Mouse (Mus musculus) ES-Bruce4 (cell line): Measurements from ENCODE around the gene Troap. TPM values are rescaled to one million over a fixed set of nuclear protein-coding genes. Genes with fewer than 3 reads are reported as not detected.
A peak's percentile ranks its signal among the peaks of the same experiment; 100 is the strongest.

Experiments used
- H3K27ac ChIP-seq: 2 replicates; pipeline ENCODE4 v1.5.1; 2012; ENCODE audit warnings: low read length, inconsistent platforms; ENCODE audit not compliant: insufficient read depth
- H3K27me3 ChIP-seq: 2 replicates; pipeline ENCODE4 v1.6.1; 2012; ENCODE audit warnings: mild to moderate bottlenecking, low read length, inconsistent platforms; ENCODE audit not compliant: control insufficient read depth, poor library complexity, insufficient read depth, severe bottlenecking
- H3K36me3 ChIP-seq: 2 replicates; pipeline ENCODE4 v1.6.1; 2012; ENCODE audit warnings: inconsistent platforms, mild to moderate bottlenecking, low read length, moderate library complexity; ENCODE audit not compliant: control insufficient read depth, poor library complexity, insufficient read depth, severe bottlenecking
- H3K4me1 ChIP-seq: one replicate; pipeline ENCODE4 v1.8.1; 2011; ENCODE audit warnings: low read length; ENCODE audit not compliant: control insufficient read depth, insufficient read depth
- H3K4me3 ChIP-seq: 2 replicates; pipeline ENCODE4 v1.5.1; 2011; ENCODE audit warnings: low read depth, mild to moderate bottlenecking, low read length
- H3K9ac ChIP-seq: 2 replicates; pipeline ENCODE4 v1.6.1; 2012; ENCODE audit warnings: low read depth, mild to moderate bottlenecking, inconsistent platforms; ENCODE audit not compliant: poor library complexity, severe bottlenecking
- H3K9me3 ChIP-seq: replicated peaks from 2 replicates; pipeline ENCODE4 v1.6.1; 2012; ENCODE audit warnings: mild to moderate bottlenecking, low read length, inconsistent platforms; ENCODE audit not compliant: control insufficient read depth, poor library complexity, insufficient read depth, severe bottlenecking
- CTCF ChIP-seq: IDR thresholded peaks from one replicate; pipeline ENCODE4 v1.8.1; 2011; ENCODE audit warnings: low read depth, low read length
- EP300 ChIP-seq: IDR thresholded peaks from 2 replicates; pipeline ENCODE4 v1.6.1; 2011; ENCODE audit warnings: low read depth, low read length; ENCODE audit not compliant: insufficient read depth
- POLR2A ChIP-seq: IDR thresholded peaks from one replicate; pipeline ENCODE4 v1.8.1; 2011; ENCODE audit warnings: low read length; ENCODE audit not compliant: insufficient read depth
- polyA plus RNA-seq: library from polyadenylated mRNA; stranded (reverse); fragments of >200 nt; gene quantifications from 2 replicates; pipeline ENCODE4 v1.2.4, GENCODE M21; 2011; ENCODE audit warnings: low read depth; ENCODE audit not compliant: missing spikeins, insufficient read depth, insufficient read length

The Troap gene
- polyA plus RNA-seq, 1 experiment: 43.3 TPM

- H3K4me3 ChIP-seq: no peak overlapping the region
- no peaks in the 10 kb centered on the region for H3K9me3 ChIP-seq
- H3K9ac ChIP-seq: peak overlapping the region; percentile 38; the same call in 1 of the 2 replicates
- H3K27ac ChIP-seq: peak overlapping the region; percentile 82
- H3K4me1 ChIP-seq: peaks cover 3% of the 10 kb centered on the region
- TF ChIP-seq POLR2A (no peak), CTCF (peak; percentile 71)
- no peaks in the 10 kb centered on the region for H3K27me3 ChIP-seq
- H3K36me3 ChIP-seq: no peaks in the 10 kb centered on the region
These were observed 24.7 kb upstream of the Troap start for GRCm38 (mm10) chr15:99049473-99050253.

- Histone ChIP-seq H3K9ac (no peak overlapping the region), H3K9me3 (no peaks in the 10 kb centered on the region), H3K4me1 (peaks cover 2% of the 10 kb centered on the region), H3K27ac (no peak overlapping the region), H3K27me3 (0 out of 2 replicates have a peak, but pooled peaks cover 2% of the 10 kb centered on the region), H3K4me3 (no peak overlapping the region), H3K36me3 (no peaks in the 10 kb centered on the region)
- TF ChIP-seq POLR2A (no peak), EP300 (no peak)
These were observed 21.0 kb upstream of the Troap start for GRCm38 (mm10) chr15:99053373-99053772.

GRCm38 (mm10) chr15:99055040-99055439 is 19.3 kb upstream of the Troap start, which contains the start of gene Prph:
Prph (plus strand) TSS chr15:99055174.
- H3K27ac ChIP-seq: no peak within 1 kb of the TSS
- TF ChIP-seq POLR2A: no peak
- no peak for TF ChIP-seq EP300
- no peak for TF ChIP-seq CTCF
- peak within 1 kb of the TSS; percentile 39 for H3K9ac ChIP-seq
- no peaks in the 10 kb centered on the region for H3K9me3 ChIP-seq
- H3K27me3 ChIP-seq: 0 out of 2 replicates have a peak, but pooled peaks cover 2% of the 10 kb centered on the region
- H3K36me3 ChIP-seq: no peaks in the 10 kb centered on the region
- H3K4me1 ChIP-seq: peaks cover 2% of the 10 kb centered on the region
- peak within 1 kb of the TSS; percentile 62 for H3K4me3 ChIP-seq

GRCm38 (mm10) chr15:99055511-99055961 is 18.8 kb upstream of the Troap start:
- Histone ChIP-seq H3K27me3 (0 out of 2 replicates have a peak, but pooled peaks cover 2% of the 10 kb centered on the region), H3K9ac (peak overlapping the region; percentile 39), H3K4me1 (peaks cover 2% of the 10 kb centered on the region), H3K4me3 (peak overlapping the region; percentile 62), H3K36me3 (no peaks in the 10 kb centered on the region), H3K27ac (no peak overlapping the region), H3K9me3 (no peaks in the 10 kb centered on the region)
- TF ChIP-seq POLR2A (no peak), CTCF (no peak), EP300 (no peak)

GRCm38 (mm10) chr15:99056332-99056731 is 18.0 kb upstream of the Troap start:
- Histone ChIP-seq H3K27ac (no peak overlapping the region), H3K9me3 (no peaks in the 10 kb centered on the region), H3K9ac (no peak overlapping the region), H3K4me1 (peaks cover 2% of the 10 kb centered on the region), H3K27me3 (0 out of 2 replicates have a peak, but pooled peaks cover 2% of the 10 kb centered on the region), H3K4me3 (peak overlapping the region; percentile 62), H3K36me3 (no peaks in the 10 kb centered on the region)
- TF ChIP-seq EP300 (peak; percentile 52; the same call in 1 of the 2 replicates), POLR2A (no peak), CTCF (peak; percentile 82)

- no peaks in the 10 kb centered on the region; the same call in 1 of the 2 replicates for H3K27me3 ChIP-seq
- no peaks in the 10 kb centered on the region for H3K36me3 ChIP-seq
- no peak overlapping the region for H3K4me3 ChIP-seq
- H3K9me3 ChIP-seq: no peaks in the 10 kb centered on the region
- H3K4me1 ChIP-seq: no peaks in the 10 kb centered on the region
- TF ChIP-seq CTCF (no peak), EP300 (no peak), POLR2A (no peak)
- H3K9ac ChIP-seq: no peak overlapping the region
- H3K27ac ChIP-seq: no peak overlapping the region
These were observed 8.7 kb upstream of the Troap start for GRCm38 (mm10) chr15:99065557-99066165.
